Mouse (Mus musculus) right cerebral cortex, adult 18-20 months (tissue): Measurements from ENCODE around the gene Hydin.
"Not testable (repeated sequence)": the region's sequence is repeated elsewhere in the genome, so short reads cannot be mapped to it uniquely, and the experiment has no call there.

Experiments used
- DNase-seq: peaks from one replicate; pipeline ENCODE4 v3.0.0; 2022; ENCODE audit warnings: mixed read lengths

Hydin gene

DNA sequence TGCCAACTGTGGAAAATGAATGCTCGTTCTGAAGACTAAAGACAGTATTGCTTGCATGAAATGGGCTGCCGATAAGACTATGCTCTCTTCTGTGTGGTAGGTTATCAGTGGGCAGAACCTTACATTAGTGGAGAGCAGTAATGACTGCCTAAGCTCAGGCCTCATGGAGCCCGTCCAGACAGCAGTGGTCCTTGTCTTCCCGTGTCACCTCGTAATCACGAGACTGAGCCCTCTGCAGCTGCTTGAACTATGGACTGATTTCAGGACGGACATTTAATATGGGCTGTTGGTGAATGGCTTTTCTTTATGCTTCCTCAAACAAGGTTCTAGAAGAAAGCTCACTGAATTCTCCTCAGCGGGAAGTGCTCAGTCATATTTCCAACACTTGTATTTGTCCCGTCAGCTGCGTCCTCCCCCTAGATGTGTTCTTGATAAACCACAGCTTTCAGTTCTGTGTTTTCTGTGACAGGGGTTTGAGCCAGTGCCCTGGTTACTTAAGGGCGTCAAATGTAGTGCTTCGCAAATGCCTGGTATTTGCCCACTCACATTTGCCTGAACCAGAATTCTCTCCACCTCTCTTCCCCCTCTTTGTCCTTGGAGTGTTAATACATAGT, 73.4 kb downstream of the Hydin start:
- DNase-seq = no peak

DNA sequence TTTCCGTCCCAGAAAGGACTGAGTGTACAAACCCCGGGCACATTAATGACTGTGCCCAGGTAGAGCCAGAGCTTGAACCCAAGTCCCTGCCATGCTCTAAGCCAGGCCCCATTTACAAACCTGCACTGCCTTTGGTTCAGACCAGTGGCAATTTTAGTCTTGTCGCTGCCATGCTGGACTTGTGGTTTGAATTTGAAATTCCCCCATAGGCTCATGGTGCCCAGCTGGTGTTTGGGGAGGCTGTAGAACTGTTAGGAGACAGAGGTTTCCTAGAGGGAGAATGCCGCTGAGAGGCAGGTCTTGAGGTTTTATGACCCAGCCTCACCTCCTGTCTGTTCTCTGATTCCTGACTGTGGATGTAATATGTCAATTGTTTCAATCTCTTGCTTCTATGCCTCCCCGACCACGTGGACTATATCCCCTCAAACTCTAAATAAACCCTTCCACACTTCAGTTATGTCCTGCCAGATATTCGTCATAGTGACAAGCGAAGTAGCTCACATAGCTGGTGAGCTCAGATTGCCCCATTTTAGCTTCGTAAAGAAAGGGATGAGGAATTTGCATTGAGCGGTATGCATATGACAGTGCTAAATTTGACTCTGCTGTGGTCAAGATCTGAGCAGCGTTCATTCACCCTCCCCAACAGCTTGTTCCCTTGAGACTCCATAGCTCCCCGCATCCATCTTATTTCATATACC, 79.1 kb downstream of the Hydin start:
- DNase-seq = no peak

DNA sequence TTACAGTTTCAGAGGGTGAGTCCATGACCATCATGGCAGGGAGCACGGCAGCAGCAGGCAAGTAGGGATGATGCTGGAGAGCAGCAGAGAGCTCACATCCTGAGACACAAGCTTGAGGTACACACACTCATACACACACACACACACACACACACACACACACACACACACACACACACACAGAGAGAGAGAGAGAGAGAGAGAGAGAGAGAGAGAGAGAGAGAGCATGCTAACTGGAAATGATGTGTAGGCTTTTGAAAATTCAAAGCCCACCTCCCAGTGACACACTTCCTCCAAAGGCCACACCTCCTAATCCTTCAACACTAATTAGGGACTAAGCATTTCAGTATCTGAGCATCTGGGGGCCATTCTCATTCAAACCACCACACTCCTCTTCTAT, 80.1 kb downstream of the Hydin start:
- no peak for DNase-seq

DNA sequence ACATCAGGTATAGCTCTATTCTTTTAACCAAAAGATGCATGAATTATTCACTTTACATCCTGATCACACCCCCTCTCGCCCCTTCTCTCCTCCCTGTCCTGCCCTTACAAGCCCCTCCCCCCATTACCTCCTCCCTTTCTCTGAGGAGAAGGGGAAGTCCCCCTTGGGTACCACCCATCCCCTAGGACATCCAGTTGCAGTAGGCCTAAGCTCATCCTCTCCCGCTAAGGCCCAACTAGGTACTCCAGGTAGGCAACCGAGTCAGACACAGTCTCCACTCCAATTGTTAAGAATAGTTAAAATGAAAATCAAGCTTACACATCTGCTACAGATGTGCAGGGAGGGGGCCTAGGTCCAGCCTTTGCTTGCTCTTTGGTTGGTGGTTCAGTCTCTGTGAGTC, 83.9 kb downstream of the Hydin start:
- no peak for DNase-seq

DNA sequence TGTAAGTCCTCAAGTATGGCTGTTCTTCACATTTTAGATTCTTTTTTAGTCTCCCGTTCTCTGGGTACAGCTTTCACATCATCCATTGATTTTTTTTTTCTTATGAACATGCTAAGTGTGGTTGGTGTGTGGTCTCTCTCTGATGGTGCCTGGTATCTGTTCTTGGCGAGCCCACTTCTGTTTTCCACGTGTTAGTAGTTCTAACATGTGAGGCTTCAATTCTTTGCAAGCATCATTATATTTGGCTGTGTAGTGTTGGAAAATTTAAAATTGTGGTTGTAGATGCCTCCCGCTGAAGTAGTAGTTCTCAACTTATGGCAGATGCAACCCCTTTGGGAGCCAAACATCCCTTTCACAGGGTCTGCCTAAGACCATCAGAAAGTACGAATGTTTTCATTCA, 85.1 kb downstream of the Hydin start:
- no peak for DNase-seq

DNA sequence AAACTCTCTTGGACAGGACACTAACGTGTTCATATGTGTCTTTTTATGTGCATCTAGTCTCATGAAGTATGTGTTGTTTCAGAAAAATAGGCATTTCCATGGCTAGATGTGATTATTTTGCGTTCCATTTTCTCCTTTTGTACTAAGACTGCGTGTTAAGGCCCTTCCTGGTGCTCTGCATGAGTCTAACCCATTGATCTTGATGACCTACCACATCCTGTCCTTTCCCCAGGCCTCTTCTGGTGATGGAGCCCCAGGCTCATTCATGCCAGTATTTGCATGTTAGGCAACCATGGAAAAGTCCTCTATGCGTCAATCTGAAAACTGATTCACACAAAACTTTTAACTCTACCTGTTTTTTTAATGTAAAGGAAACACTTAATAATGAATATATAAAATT, 96.2 kb downstream of the Hydin start:
- DNase-seq = no peak

DNA sequence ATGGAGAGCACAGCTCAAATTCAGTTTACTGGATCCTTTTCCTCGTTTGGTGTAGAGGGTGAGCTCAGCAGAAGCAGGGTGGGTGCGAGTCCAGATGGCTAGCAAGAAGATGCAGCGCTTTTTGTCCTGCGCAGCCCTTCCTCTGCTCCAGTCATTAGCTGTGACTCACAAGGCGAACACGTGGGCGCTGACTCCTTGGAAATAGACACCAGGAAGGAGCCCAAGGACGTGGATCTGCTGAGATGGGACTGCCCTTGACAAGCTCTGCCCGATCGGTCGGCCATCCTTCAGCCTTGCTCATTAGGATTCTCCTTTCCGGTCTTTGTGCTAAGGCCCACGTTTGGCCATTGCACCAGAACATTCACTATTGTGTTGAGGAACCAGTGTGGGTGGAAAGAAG, 106.1 kb downstream of the Hydin start:
- peak; percentile 1 for DNase-seq

DNA sequence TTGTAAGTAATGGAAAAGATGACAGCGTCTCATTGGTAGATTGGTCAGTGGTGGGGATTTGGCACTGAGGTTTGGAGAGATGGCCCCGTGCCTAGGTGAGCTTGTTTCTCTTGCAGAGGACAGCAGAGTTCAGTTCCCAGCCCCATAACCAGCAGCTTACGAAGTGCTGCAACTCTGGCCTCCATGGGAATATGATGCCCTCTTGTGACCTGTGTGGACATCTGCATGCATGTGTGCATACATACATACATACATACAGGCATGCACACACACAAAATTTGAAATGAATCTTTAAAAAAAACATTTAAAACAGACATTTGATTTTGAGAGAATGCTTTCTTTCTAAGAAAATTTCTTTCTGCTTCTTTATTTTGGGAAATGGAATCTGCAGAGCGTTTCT, 106.9 kb downstream of the Hydin start:
- no peak for DNase-seq

DNA sequence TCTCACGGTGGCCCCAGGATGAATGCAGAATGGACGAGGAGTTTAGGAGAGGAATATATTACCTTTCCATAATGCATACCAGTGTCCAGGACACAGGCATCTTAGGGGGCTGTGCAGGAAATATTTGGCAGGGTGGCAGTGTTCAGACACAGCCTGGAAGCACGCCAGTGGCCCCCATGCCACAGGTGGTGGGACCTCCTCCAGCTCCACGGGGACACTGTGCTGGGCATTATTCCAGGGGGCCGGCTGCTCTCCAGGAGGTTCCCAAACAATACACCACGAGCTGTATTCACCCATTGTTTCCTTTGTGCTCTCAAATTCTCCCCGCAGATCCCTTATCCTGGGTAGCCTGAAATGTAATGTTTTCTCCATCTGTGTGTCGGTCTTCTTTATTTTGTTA, 116.0 kb downstream of the Hydin start:
- no peak for DNase-seq

DNA sequence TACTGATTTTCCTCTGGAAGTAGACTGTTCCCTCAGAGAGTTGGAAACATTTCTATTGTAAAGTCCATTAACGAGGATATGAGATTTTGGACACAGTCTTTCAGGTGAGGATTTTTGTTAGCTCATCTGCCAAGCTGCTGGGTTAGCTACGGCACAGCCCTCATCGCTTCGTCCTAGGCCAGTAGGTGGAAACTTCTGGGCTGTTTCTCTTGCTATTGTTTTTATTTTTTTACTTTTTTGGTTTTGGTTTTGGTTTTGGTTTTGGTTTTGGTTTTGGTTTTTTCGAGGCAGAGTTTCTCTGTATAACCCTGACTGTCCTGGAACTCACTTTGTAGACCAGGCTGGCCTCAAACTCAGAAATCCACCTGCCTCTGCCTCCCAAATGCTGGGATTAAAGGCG, 117.9 kb downstream of the Hydin start:
- not testable (repeated sequence) for DNase-seq

DNA sequence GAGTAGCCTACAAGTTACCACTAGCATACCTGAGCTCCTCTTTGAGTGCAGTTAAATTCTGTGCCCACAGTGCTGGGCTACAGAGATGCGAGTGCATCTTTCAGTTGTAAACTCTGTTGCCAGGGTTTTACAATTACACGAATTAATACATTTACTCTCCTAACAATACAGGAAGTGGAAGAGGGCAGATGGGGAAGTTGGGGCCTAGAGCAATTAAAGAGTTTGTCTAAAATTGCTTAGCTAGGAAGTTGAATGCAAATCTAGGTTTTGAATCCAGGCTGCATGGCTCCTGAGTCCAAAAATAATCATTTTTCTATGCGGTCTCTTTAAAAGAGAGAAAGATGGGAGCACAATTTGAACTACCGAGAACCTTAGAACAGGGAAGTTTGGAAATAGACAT, 128.9 kb downstream of the Hydin start:
- DNase-seq = no peak

DNA sequence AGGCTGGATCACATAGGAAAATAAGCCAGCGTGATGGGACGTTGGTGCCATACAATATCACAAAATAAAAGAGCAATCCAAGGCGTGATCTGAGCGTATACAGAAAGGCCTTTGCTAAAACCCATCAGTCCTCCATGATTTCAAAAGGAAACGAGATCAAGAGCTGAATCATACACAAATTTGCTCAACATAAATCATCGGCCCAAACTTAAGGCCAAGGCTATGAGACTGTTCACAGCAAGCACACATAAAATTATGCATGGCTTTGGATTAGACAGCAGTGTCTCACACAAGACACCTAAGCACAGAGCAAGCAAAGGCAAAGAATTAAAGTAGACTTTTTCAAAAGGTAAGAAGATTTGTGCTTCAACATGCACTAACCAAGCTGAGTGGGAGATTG, 133.8 kb downstream of the Hydin start:
- no peak for DNase-seq

DNA sequence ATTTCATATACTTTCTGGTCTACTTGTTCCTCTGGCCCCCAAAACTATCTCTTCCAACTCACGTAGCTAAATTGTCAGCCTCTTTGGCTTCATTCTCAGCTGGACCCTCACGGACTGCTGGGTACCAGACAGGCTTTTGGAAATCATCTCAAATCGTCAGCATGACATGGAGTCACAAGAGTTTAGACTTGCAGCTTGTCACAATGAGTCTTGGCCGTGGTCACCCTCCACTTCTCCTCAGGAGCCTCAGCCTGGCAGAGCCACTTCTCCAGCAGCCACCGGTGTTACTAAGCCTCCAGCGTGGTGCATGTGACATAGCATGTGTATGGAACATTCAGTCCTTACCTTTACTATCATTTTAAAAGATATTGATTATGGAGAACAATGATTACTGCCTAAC, 135.5 kb downstream of the Hydin start:
- DNase-seq = no peak

DNA sequence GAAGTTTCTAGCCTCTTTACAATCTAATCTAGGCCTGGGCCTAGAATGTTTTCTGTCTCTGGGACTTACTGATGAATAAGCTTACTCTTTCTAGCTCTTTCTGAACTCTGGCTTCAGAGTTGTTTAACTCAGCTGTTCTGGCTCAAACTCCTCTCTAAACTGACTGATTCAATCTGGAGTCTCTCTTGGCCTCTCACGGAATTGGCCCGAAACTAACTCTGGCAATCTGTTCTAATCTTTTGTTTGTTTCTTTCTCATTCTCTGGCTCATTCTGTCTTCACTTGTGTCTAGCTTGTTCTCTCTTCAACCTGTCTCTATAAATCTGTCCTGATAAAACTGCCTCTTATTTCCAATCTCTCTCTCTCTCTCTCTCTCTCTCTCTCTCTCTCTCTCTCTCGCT, 137.7 kb downstream of the Hydin start:
- DNase-seq = no peak

DNA sequence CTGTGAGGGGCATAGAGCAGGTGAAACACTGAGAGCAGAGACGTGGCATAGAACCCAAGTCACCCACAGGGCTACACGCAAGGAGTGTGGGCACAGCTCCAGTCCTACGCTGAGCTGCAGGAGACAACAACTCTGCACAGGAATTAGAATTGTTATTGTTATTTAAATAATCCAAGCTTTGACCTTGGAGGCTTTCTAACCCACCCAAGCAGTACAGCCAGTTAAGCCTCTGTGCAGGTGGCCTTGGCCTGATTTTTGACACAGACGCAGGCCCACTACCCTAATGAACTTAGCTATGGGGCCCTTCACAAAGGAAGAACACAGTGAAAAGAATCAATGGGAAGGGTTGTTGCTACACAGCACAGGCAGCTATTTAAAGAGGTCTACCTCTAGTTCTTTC, 148.3 kb downstream of the Hydin start:
- DNase-seq = no peak

DNA sequence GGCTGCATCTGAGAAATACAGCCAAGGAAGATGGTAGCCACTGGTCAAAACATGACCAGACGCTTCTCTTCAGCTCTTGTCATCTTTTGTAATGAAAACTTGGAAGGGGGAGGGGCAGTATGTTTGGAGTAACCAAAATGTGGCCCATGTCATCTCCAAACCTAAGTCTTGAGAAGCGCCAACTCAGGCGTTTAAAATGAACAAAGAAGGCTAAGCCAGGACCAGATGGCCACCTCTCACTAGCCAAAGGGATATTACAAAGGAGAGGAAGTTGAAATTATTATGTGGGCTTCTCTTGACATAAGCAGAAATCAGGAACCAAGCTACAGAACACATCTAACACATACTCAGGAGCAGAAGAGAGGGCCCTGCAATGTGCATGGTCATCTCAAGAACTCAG, 150.2 kb downstream of the Hydin start:
- no peak for DNase-seq

DNA sequence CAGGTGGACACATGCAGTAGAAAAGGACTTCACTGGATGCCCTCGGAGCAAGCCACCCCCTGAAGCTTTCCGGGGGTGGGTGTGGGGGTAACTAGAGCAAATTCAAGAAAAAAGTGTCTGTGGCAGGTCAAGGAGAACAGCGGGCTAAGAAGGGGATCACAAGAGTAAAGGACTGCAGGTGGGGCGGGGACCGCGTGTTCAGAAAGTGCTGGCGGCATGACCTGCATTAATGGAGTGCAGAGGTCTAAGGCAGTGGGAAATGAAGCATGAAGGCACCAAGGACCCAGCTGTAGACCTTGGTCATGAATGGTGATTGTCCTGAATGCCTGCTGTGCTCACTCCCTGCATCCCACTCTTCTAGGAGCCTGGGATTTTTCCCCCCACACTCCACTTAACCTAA, 151.0 kb downstream of the Hydin start:
- no peak for DNase-seq

DNA sequence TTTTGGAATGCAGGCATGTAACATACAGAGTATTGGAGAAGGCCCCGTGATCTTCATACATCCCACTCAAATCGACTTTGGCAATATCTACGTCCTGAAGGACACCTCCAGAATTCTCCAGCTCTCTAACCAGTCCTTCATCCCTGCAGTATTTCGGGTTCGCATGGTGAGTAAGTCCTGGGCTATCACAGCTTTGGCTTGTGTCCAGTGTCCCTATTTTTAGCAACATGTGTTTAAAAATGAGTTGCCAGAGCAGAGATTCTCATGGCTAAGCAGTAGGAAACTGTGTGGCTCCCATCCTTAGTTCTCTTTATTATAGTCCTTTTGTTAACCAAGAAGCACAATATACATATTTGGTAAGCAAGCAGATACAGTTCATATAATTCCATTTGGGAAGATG, 152.9 kb downstream of the Hydin start:
- DNase-seq = peak; percentile 2

DNA sequence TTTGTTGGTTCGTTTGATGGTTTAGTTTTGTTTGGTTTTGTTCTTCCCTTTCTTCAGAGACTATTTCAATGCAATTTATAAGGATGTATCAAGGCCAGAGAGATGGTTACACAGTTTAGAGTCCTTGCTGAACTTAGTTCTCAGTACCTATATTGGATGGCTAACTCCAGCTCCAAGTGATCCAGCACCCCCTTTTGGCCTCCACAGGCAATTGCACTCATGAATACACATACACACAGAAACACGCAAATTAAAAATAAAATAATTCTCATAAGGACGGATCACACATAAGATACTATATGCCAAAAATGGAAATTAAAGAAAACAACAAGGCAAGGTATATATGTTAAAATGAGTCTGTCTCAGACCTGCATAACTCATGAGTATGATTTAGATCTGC, 153.4 kb downstream of the Hydin start:
- no peak for DNase-seq

DNA sequence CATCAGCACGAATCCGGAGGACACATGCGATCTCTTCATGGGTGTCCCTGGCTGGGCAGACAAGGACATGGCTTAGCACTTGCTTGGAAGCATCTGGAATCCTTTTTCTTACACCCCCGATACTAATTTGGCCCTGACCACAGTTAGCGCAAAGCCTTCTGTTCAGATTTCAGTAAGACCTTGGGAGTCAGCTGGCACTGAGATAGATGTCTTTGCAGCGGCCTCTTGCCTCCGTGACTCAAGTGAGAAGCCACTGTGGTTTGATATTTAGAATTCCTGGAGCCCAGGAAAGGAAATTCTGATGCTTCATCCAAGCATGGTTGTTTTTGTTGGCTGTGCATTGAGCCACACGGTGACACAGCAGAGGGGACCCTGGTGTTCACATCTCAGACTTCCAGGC, 157.4 kb downstream of the Hydin start:
- no peak for DNase-seq

DNA sequence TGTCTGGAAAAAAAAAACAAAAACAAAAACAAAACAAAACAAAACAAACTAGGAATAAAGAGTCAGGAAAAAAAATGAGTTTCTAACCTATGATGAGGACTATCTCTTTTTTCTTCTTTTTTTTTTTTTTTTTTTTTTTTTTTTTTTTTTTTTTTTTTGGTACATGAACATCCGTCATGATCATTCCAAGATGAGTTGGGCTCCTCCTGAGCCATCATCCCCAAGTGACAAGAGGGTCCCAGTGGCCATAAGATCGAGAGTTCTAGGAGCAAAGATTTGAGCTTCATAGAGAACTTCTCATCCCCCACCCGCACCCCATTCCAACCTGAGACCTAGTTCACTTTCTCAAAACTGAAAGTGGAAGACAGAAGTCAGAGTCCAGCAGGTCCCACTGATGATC, 164.6 kb downstream of the Hydin start:
- no peak for DNase-seq

DNA sequence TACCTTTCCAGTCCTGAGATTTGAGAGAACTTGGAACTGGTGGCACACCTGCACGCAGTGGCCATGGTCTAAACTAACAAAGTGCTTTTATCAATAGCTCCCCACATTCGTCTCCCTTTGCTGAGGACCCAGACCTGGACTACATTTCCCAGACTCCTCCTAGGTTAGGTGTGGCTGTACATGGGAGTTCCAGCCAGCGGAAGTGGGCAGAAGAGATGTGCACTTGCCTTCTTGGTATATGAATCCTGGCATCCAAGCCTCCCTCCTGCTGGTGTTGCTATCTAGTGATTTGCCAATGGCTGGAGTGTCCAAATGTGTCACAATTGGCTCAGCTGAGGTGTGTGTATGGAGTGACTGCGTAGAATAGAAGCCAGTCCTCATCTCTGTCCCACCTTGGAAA, 173.8 kb downstream of the Hydin start:
- DNase-seq = no peak

DNA sequence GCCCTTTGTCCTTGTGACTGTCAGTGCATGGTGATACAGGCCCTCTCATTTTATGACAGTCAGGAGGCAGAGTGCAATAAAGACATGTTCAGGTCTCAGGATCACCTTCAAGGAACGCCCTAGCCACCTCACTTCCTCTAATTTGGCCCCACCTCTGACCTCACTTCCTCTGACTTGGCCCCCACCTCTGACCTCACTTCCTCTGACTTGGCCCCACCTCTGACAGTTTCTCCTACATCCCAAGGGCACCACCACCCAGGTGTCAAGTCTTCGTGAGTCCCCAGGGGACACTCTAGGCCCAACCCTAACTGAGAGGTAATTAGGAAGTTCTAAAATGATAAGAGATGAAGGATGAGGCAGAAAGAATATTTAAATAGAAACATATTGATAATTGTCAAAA, 177.5 kb downstream of the Hydin start:
- DNase-seq = no peak

DNA sequence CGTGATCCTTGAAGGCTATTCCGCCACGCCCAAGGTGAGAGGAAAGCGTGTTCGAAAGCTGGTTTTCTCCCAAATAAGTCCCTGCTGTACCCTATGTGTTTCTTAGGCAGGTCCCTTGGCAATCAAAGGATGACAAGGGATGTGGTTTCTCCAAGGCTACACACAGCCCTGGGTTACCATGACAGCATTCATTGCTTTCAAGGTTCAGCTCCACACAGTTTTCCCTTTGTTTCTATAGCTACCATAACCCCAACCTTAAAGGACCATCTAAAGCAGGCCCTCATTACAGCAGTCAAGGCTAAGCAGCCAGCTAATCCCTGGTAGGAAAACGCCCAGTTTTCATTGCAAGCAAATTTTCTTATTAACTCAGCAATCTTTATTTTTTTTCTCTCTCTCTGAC, 183.7 kb downstream of the Hydin start:
- DNase-seq = no peak

DNA sequence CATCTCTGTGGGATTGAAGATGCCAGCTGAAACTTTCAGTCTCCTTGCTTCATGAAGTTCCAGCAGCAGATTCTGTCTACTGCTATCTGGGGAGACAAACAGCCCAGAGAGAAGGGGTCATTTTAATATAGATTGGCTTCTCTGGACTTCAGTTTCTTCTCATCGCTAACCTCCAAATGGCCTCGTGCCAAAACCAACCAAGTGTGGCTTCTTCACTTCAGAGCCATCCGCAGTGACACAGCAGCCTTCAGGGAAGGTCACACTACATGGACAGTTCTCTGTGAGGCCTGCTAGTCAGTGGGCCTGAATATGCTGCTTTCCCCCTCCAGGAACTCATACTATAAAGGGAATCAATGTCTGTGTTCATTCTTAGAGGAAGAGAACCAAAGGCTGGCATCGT, 187.7 kb downstream of the Hydin start:
- DNase-seq = no peak
